Mouse (Mus musculus) heart, embryonic 14.5 days (tissue): ENCODE measurements around the gene Dcn. TPM values are rescaled to one million over a fixed set of nuclear protein-coding genes. Genes with fewer than 3 reads are reported as not detected.

Experiments
- ATAC-seq: fragments of 200-750 bp; cut with Nextera tagmentation; 2 replicates; pipeline ENCODE4 v1.8.0; 2017; ENCODE audit warnings: low read depth, moderate TSS enrichment; ENCODE audit not compliant: insufficient number of reproducible peaks, insufficient read depth, low FRiP score
- H3K27ac ChIP-seq, 2 experiments: fragments of 200-500 bp in 1 of 2; fragments of 300-500 bp in 1 of 2; sonication (generic) in 1 of 2; replicated peaks in 1 of 2; 2 replicates each; pipeline ENCODE4 v1.5.1; 2012 to 2014; ENCODE audit warnings: low read depth in 2 of 2, low read length in 2 of 2, control low read depth in 1 of 2, mild to moderate bottlenecking in 1 of 2, mixed read lengths in 1 of 2; ENCODE audit not compliant: control insufficient read depth in 1 of 2, insufficient read depth in 1 of 2
- H3K27me3 ChIP-seq: fragments of 300-500 bp; sonication (generic); 2 replicates; pipeline ENCODE4 v1.6.1; 2014; ENCODE audit warnings: mild to moderate bottlenecking, low read length, control low read depth; ENCODE audit not compliant: control insufficient read depth, insufficient read depth
- H3K36me3 ChIP-seq: fragments of 300-500 bp; sonication (generic); 2 replicates; pipeline ENCODE4 v1.6.1; 2014; ENCODE audit warnings: mild to moderate bottlenecking, control low read depth, low read length, mixed read lengths; ENCODE audit not compliant: control insufficient read depth, insufficient read depth
- H3K4me1 ChIP-seq, 2 experiments: fragments of 200-500 bp in 1 of 2; fragments of 300-500 bp in 1 of 2; sonication (generic) in 1 of 2; 2 replicates each; pipeline ENCODE4 v1.6.1; 2012 to 2014; ENCODE audit warnings: low read length in 2 of 2, control low read depth in 1 of 2, mixed read lengths in 1 of 2; ENCODE audit not compliant: control insufficient read depth in 2 of 2, insufficient read depth in 2 of 2
- H3K4me2 ChIP-seq: fragments of 300-500 bp; sonication (generic); 2 replicates; pipeline ENCODE4 v1.6.1; 2014; ENCODE audit warnings: mild to moderate bottlenecking, low read length
- H3K4me3 ChIP-seq, 2 experiments: fragments of 200-500 bp in 1 of 2; fragments of 300-500 bp in 1 of 2; sonication (generic) in 1 of 2; 2 replicates each; pipeline ENCODE4 v1.5.1; 2012 to 2014; ENCODE audit warnings: low read length in 2 of 2, mild to moderate bottlenecking in 2 of 2, control low read depth in 1 of 2, low read depth in 1 of 2, moderate library complexity in 1 of 2; ENCODE audit not compliant: control insufficient read depth in 1 of 2, insufficient read depth in 1 of 2
- H3K9ac ChIP-seq: fragments of 300-500 bp; sonication (generic); 2 replicates; pipeline ENCODE4 v1.6.1; 2014; ENCODE audit warnings: mild to moderate bottlenecking, low read length
- H3K9me3 ChIP-seq: fragments of 300-500 bp; sonication (generic); 2 replicates; pipeline ENCODE4 v1.6.1; 2016; ENCODE audit warnings: low read length, control low read depth; ENCODE audit not compliant: control insufficient read depth
- WGBS: fragments of 180-500 bp; shearing (Covaris S2); extraction: QIAGEN DNeasy Blood & Tissue Kit; methylation state at CpG from one replicate; pipeline ENCODE4 v1.1.7; 2014; 5-methylcytosine and 5-hydroxymethylcytosine counted together
- polyA plus RNA-seq: library from polyadenylated mRNA; unstranded; fragments of >200 nt; fragmentation: Nextera tagmentation; extraction: Ambion mirVana; gene quantifications from 2 replicates; pipeline ENCODE4 v1.2.1, GENCODE M21; 2014

Gene Dcn
- polyA plus RNA-seq, 1 experiment from 2014 or later: 294 TPM

DNA sequence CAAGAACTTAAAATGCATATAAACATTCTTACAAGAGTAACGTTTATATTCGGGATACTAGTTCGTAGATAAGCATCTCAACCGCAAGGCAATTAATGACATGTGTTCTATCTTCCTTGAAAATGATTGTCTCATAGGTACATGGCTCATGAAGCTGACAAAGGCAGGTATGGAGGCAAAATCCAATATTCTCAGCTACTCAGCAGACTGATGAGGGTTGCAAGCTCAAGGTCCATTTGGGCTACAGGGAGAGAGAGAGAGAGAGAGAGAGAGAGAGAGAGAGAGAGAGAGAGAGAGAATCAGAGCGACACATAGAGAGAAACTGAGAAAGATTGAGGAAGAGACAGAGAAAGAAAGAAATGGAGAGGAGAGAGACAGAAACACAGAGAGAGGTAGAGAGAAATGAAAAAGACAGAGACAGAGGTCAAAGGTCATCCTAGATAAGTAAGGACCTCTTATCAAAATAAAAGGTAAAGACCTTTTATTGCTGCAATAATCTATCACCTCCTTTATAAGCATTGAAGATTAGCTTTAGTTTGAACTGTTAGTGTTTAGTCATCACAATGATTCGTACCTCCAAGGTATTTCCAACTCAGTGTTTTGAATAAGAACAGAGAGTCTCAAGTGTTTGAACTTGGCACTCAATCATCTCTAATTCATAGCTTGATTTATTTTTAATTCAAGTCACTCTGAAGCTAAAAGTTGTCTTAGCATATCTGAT lies 8.0 kb downstream of the Dcn start:
- H3K9ac ChIP-seq: no peak overlapping the region
- no peaks in the 10 kb centered on the region for H3K4me1 ChIP-seq
- 89% methylated on average over 6 of the region's 6 CpGs for WGBS
- no peak overlapping the region for H3K4me3 ChIP-seq
- no peak for ATAC-seq
- no peaks in the 10 kb centered on the region for H3K27me3 ChIP-seq
- no peak overlapping the region for H3K4me2 ChIP-seq
- no peaks in the 10 kb centered on the region for H3K36me3 ChIP-seq
- no peak overlapping the region for H3K27ac ChIP-seq
- H3K9me3 ChIP-seq: no peaks in the 10 kb centered on the region

DNA sequence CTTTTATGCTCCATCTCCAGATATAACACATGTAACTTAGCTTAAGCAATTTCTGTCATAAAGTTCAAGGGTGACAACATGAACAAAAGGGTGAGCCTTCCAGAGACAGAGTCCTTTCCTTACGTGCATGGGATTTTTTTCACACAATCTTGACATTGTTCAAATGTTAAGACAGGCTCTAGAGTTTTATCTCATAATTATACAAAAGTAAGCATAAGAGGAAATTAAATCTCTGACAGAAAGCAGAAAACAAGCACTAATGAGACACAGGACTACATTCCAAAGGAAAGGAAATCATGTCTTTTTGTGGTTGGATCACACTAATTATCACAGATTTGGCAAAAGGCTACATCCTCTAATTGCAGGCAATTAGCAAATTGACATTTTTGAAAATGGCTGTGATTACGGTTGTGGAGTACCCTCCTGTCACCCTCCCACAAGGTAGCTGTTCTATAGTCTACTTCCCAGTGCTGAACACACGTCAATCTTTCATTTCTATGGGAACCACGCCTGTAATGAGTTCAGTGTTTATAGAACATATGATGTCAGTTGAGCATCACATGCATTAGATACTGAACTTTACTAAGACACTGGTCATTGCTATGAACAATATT lies 13.1 kb downstream of the Dcn start:
- no peak overlapping the region for H3K9ac ChIP-seq
- H3K4me2 ChIP-seq: no peak overlapping the region
- H3K4me1 ChIP-seq: no peaks in the 10 kb centered on the region
- WGBS: 66% methylated on average over 4 of the region's 4 CpGs
- no peaks in the 10 kb centered on the region for H3K27me3 ChIP-seq
- H3K9me3 ChIP-seq: no peaks in the 10 kb centered on the region
- no peak overlapping the region for H3K27ac ChIP-seq
- no peak for ATAC-seq
- no peaks in the 10 kb centered on the region for H3K36me3 ChIP-seq
- no peak overlapping the region for H3K4me3 ChIP-seq

DNA sequence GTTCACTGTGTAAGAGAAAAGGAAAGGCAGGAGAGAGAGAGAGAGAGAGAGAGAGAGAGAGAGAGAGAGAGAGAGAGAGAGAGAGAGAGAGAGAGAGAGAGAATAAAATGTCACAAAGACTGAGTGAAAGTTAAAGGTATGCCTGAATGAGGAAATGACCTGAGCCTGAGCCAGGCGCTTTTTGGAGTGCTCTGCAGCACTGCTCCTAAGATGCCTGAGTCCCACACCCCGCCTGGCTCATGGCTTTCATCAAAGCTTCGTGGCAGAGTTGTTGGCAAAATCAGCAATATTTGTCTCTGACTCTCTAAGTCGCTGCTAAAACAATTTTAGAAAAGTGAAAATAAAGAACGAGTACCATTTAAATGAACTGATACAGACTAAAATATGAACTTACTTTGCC lies 18.2 kb downstream of the Dcn start:
- Histone ChIP-seq H3K4me1 (no peaks in the 10 kb centered on the region), H3K36me3 (no peaks in the 10 kb centered on the region), H3K4me3 (no peak overlapping the region), H3K27ac (no peak overlapping the region), H3K27me3 (no peaks in the 10 kb centered on the region), H3K4me2 (no peak overlapping the region), H3K9ac (no peak overlapping the region), H3K9me3 (no peaks in the 10 kb centered on the region)
- ATAC-seq: no peak
- whole genome bisulfite sequencing: 40% methylated on average over 5 of the region's 5 CpGs

DNA sequence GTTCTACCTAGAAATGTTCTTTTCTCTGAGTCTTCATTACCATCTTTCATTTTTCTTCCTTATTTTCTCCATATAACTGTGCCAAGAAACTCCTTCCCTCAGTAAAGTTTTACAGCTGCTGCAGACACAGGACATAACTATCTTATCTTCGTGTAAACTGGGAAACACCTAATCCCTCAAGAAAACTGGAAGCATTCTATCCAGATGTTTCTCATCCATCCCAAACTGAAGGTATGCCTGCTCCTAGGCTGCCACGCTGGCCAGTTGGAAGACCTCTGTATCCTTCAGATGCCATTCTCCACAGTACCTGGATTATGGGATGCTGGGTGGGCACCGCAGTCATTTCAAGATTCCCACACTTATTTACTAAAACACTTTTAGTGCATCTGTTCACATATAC lies 44.0 kb downstream of the Dcn start:
- Histone ChIP-seq H3K4me3 (no peak overlapping the region), H3K4me1 (no peaks in the 10 kb centered on the region), H3K9ac (no peak overlapping the region), H3K27me3 (no peaks in the 10 kb centered on the region), H3K36me3 (no peaks in the 10 kb centered on the region), H3K4me2 (no peak overlapping the region), H3K27ac (no peak overlapping the region), H3K9me3 (no peaks in the 10 kb centered on the region)
- 65% methylated on average over 3 of the region's 3 CpGs for WGBS
- ATAC-seq: no peak

DNA sequence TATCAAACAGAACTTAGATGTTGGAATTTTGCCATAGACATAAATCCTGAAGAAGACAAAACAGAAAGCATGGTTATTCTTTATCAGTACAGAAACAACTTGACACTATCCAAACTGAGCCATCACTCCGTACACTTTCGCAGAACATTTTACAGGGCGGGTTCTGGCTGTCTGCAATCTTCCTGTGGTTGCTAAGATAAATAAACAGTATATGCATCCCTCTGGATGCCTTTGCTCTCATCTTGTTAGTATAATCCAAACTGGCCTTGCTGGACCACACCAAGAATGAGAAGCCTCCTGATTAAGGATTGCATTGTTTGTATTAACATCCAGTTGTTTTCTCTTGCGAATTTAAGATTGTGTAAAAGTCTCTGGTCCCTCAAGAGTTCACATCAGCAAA lies 56.3 kb downstream of the Dcn start:
- H3K4me3 ChIP-seq: no peak overlapping the region
- WGBS: 59% methylated on average over 4 of the region's 4 CpGs
- no peak overlapping the region for H3K27ac ChIP-seq
- no peak overlapping the region for H3K9ac ChIP-seq
- no peaks in the 10 kb centered on the region for H3K36me3 ChIP-seq
- H3K4me2 ChIP-seq: no peak overlapping the region
- no peaks in the 10 kb centered on the region for H3K4me1 ChIP-seq
- no peaks in the 10 kb centered on the region for H3K9me3 ChIP-seq
- ATAC-seq: no peak
- no peaks in the 10 kb centered on the region for H3K27me3 ChIP-seq

DNA sequence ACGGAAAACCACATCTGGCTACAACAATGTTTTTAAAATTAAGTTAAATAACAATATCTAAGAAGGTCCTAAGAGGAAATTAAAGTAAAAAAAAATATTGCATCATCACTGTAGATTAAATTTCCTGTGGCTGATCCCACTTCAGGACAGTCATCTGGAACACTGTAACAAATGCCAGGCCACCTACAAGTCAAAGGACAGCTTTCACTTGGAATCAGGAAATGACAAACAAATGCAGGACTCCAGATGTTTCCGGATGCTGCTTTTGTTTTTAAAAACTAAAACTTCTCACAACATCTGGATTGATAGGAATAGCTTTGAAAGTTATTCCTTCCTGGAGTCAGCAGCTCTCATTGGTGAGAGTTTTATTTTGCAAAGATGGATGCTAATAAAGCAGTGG lies 57.5 kb downstream of the Dcn start:
- Histone ChIP-seq H3K4me1 (no peaks in the 10 kb centered on the region), H3K27me3 (no peaks in the 10 kb centered on the region), H3K9ac (no peak overlapping the region), H3K9me3 (no peaks in the 10 kb centered on the region), H3K4me3 (no peak overlapping the region), H3K27ac (no peak overlapping the region), H3K36me3 (no peaks in the 10 kb centered on the region), H3K4me2 (no peak overlapping the region)
- ATAC-seq: no peak
- WGBS: 64% methylated on average over 2 of the region's 2 CpGs

DNA sequence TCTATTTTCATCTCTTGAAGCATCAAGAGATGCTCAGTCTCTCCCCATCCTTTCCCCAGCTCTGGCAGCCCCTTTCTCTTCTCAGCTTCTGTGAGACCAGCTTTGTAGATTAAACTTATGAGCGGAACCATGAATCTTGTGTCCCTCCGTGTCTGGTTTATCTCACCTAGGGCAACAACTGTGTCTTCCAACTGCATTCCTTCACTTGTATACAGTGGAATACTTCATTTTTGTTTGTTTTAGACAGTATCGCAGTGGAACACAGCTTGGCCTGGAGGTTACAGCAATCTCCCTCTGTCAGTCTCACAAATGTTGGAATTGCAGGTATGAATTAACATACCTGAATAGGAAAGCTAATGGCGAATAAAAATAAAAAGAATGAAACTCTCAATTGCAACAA lies 58.8 kb downstream of the Dcn start:
- Histone ChIP-seq H3K9ac (no peak overlapping the region), H3K9me3 (no peaks in the 10 kb centered on the region), H3K4me2 (no peak overlapping the region), H3K36me3 (no peaks in the 10 kb centered on the region), H3K27me3 (no peaks in the 10 kb centered on the region), H3K27ac (no peak overlapping the region), H3K4me1 (no peaks in the 10 kb centered on the region), H3K4me3 (no peak overlapping the region)
- no peak for ATAC-seq
- 79% methylated on average over 4 of the region's 4 CpGs for WGBS

DNA sequence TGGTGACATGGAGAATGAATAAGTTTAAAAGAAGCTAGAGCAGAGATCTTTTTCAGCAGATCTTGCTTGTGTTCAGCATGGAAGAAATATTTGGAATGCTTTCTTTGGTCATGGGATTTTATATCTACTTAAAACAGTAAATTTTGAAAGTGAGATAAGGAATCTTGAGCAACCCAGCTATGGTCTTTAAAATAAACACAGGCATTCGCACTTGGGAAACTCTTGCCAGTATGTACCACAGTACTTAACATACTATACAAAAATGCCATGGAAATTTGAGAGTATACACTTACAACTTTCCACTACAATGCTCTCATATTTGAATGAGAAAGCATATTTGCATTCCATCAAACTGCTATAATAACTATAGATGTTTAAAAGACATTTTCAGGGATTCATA lies 68.3 kb downstream of the Dcn start:
- Histone ChIP-seq H3K4me1 (no peaks in the 10 kb centered on the region), H3K36me3 (no peaks in the 10 kb centered on the region), H3K27me3 (no peaks in the 10 kb centered on the region), H3K4me3 (no peak overlapping the region), H3K4me2 (no peak overlapping the region), H3K9me3 (no peaks in the 10 kb centered on the region), H3K9ac (no peak overlapping the region), H3K27ac (no peak overlapping the region)
- 45% methylated on average over 1 of the region's 1 CpGs for WGBS
- no peak for ATAC-seq
